Mouse (Mus musculus) neural tube, embryonic 13.5 days (tissue): ENCODE measurements around the gene Dst. TPM values are rescaled to one million over a fixed set of nuclear protein-coding genes. Genes with fewer than 3 reads are reported as not detected.
A peak's percentile ranks its signal among the peaks of the same experiment; 100 is the strongest.

Experiments
- ATAC-seq: fragments of 200-750 bp; cut with Nextera tagmentation; 2 replicates; pipeline ENCODE4 v1.8.0; 2017; ENCODE audit warnings: low read depth, mild to moderate bottlenecking, moderate TSS enrichment, moderate library complexity
- H3K27ac ChIP-seq: fragments of 300-500 bp; sonication (generic); replicated peaks from 2 replicates; pipeline ENCODE4 v1.5.1; 2015; ENCODE audit warnings: moderate library complexity, mild to moderate bottlenecking, inconsistent platforms
- H3K27me3 ChIP-seq: fragments of 300-500 bp; sonication (generic); 2 replicates; pipeline ENCODE4 v1.6.1; 2015; ENCODE audit warnings: mild to moderate bottlenecking, inconsistent platforms
- H3K36me3 ChIP-seq: fragments of 300-500 bp; sonication (generic); 2 replicates; pipeline ENCODE4 v1.6.1; 2015; ENCODE audit warnings: mild to moderate bottlenecking, inconsistent platforms
- H3K4me1 ChIP-seq: fragments of 300-500 bp; sonication (generic); replicated peaks from 2 replicates; pipeline ENCODE4 v1.6.1; 2015; ENCODE audit warnings: inconsistent platforms
- H3K4me2 ChIP-seq: fragments of 300-500 bp; sonication (generic); 2 replicates; pipeline ENCODE4 v1.6.1; 2015; ENCODE audit warnings: inconsistent platforms, mild to moderate bottlenecking, moderate library complexity
- H3K4me3 ChIP-seq: fragments of 300-500 bp; sonication (generic); 2 replicates; pipeline ENCODE4 v1.5.1; 2015; ENCODE audit warnings: mild to moderate bottlenecking, inconsistent platforms
- H3K9ac ChIP-seq: fragments of 300-500 bp; sonication (generic); 2 replicates; pipeline ENCODE4 v1.6.1; 2015; ENCODE audit warnings: moderate library complexity, mild to moderate bottlenecking, inconsistent platforms
- H3K9me3 ChIP-seq: fragments of 300-500 bp; sonication (generic); 2 replicates; pipeline ENCODE4 v1.6.1; 2016; ENCODE audit warnings: inconsistent platforms
- WGBS: fragments of 180-500 bp; shearing (Covaris S2); methylation state at CpG from one replicate; pipeline ENCODE4 v1.1.7; 2015; 5-methylcytosine and 5-hydroxymethylcytosine counted together
- polyA plus RNA-seq: library from polyadenylated mRNA; unstranded; fragments of >200 nt; fragmentation: Nextera tagmentation; extraction: Ambion mirVana; gene quantifications from 2 replicates; pipeline ENCODE4 v1.2.1, GENCODE M21; 2015

Dst gene
- polyA plus RNA-seq, 1 experiment from 2014 or later = 44.4 TPM

- H3K4me3 ChIP-seq = no peak overlapping the region
- no peak overlapping the region for H3K4me2 ChIP-seq
- no peaks in the 10 kb centered on the region for H3K36me3 ChIP-seq
- H3K27me3 ChIP-seq = no peaks in the 10 kb centered on the region
- H3K9ac ChIP-seq = no peak overlapping the region
- no peaks in the 10 kb centered on the region for H3K9me3 ChIP-seq
- no peak for ATAC-seq
- no peak overlapping the region for H3K27ac ChIP-seq
- H3K4me1 ChIP-seq = no peaks in the 10 kb centered on the region; the same call in 1 of the 2 replicates
- 73% methylated on average over 9 of the region's 9 CpGs for WGBS
Measured at GRCm38 (mm10) chr1:33994201-33994600, 86.2 kb downstream of the Dst start.

GRCm38 (mm10) chr1:33995386-33995785 is 87.4 kb downstream of the Dst start:
- Histone ChIP-seq H3K4me2 (no peak overlapping the region), H3K36me3 (no peaks in the 10 kb centered on the region), H3K4me3 (no peak overlapping the region), H3K9me3 (no peaks in the 10 kb centered on the region), H3K4me1 (no peaks in the 10 kb centered on the region; the same call in 1 of the 2 replicates), H3K9ac (no peak overlapping the region), H3K27me3 (no peaks in the 10 kb centered on the region), H3K27ac (no peak overlapping the region)
- no peak for ATAC-seq
- WGBS = 85% methylated on average over 6 of the region's 6 CpGs

GRCm38 (mm10) chr1:33996105-33996887 is 88.3 kb downstream of the Dst start:
- WGBS = 85% methylated on average over 5 of the region's 5 CpGs
- Histone ChIP-seq H3K27ac (no peak overlapping the region), H3K4me1 (no peaks in the 10 kb centered on the region; the same call in 1 of the 2 replicates), H3K27me3 (no peaks in the 10 kb centered on the region), H3K9me3 (no peaks in the 10 kb centered on the region), H3K4me3 (no peak overlapping the region), H3K4me2 (no peak overlapping the region), H3K9ac (no peak overlapping the region), H3K36me3 (no peaks in the 10 kb centered on the region)
- no peak for ATAC-seq

- no peak overlapping the region for H3K4me2 ChIP-seq
- H3K9me3 ChIP-seq = no peaks in the 10 kb centered on the region
- no peak overlapping the region for H3K4me3 ChIP-seq
- no peak overlapping the region for H3K27ac ChIP-seq
- 90% methylated on average over 4 of the region's 4 CpGs for WGBS
- no peaks in the 10 kb centered on the region for H3K36me3 ChIP-seq
- peaks cover 22% of the 10 kb centered on the region for H3K4me1 ChIP-seq
- H3K9ac ChIP-seq = no peak overlapping the region
- ATAC-seq = no peak
- H3K27me3 ChIP-seq = no peaks in the 10 kb centered on the region
Measured at GRCm38 (mm10) chr1:34002321-34002720, 94.3 kb downstream of the Dst start.

- H3K9me3 ChIP-seq = no peaks in the 10 kb centered on the region
- H3K36me3 ChIP-seq = no peaks in the 10 kb centered on the region
- no peaks in the 10 kb centered on the region for H3K27me3 ChIP-seq
- no peak overlapping the region for H3K4me2 ChIP-seq
- no peak for ATAC-seq
- WGBS = 33% methylated on average over 9 of the region's 9 CpGs
- no peak overlapping the region for H3K4me3 ChIP-seq
- H3K27ac ChIP-seq = no peak overlapping the region
- H3K9ac ChIP-seq = no peak overlapping the region
- H3K4me1 ChIP-seq = peaks cover 29% of the 10 kb centered on the region
Measured at GRCm38 (mm10) chr1:34002970-34003369, 94.9 kb downstream of the Dst start.

GRCm38 (mm10) chr1:34005238-34005725 is 97.3 kb downstream of the Dst start:
- ATAC-seq = peak; percentile 40
- Histone ChIP-seq H3K4me1 (peaks cover 45% of the 10 kb centered on the region), H3K27ac (peak overlapping the region; percentile 93), H3K27me3 (no peaks in the 10 kb centered on the region), H3K4me2 (peak overlapping the region; percentile 81), H3K9me3 (no peaks in the 10 kb centered on the region), H3K9ac (peak overlapping the region; percentile 82), H3K36me3 (no peaks in the 10 kb centered on the region), H3K4me3 (peak overlapping the region; percentile 66)
- 1% methylated on average over 10 of the region's 10 CpGs for WGBS

GRCm38 (mm10) chr1:34005726-34006638 is 98.0 kb downstream of the Dst start:
- peak overlapping the region; percentile 93 for H3K27ac ChIP-seq
- H3K36me3 ChIP-seq = no peaks in the 10 kb centered on the region
- no peaks in the 10 kb centered on the region for H3K9me3 ChIP-seq
- H3K27me3 ChIP-seq = no peaks in the 10 kb centered on the region
- H3K4me3 ChIP-seq = peak overlapping the region; percentile 66
- WGBS = under 1% methylated on average over 29 of the region's 29 CpGs
- peak overlapping the region; percentile 82 for H3K9ac ChIP-seq
- peaks cover 52% of the 10 kb centered on the region for H3K4me1 ChIP-seq
- peak; percentile 77 for ATAC-seq
- peak overlapping the region; percentile 81 for H3K4me2 ChIP-seq

- H3K9me3 ChIP-seq = no peaks in the 10 kb centered on the region
- no peak for ATAC-seq
- H3K9ac ChIP-seq = peak overlapping the region; percentile 82
- no peaks in the 10 kb centered on the region for H3K27me3 ChIP-seq
- 13% methylated on average over 5 of the region's 5 CpGs for WGBS
- no peaks in the 10 kb centered on the region for H3K36me3 ChIP-seq
- H3K4me2 ChIP-seq = peak overlapping the region; percentile 81
- H3K27ac ChIP-seq = peak overlapping the region; percentile 93
- peak overlapping the region; percentile 66 for H3K4me3 ChIP-seq
- H3K4me1 ChIP-seq = peaks cover 57% of the 10 kb centered on the region
Measured at GRCm38 (mm10) chr1:34006828-34007361, 98.9 kb downstream of the Dst start.

GRCm38 (mm10) chr1:34007379-34007778 is 99.4 kb downstream of the Dst start:
- Histone ChIP-seq H3K4me1 (peaks cover 62% of the 10 kb centered on the region), H3K9me3 (no peaks in the 10 kb centered on the region)
- 17% methylated on average over 4 of the region's 4 CpGs for WGBS

GRCm38 (mm10) chr1:34011051-34011677 is 103.1 kb downstream of the Dst start:
- Histone ChIP-seq H3K27ac (peak overlapping the region; percentile 93), H3K9ac (peak overlapping the region; percentile 94), H3K36me3 (no peaks in the 10 kb centered on the region), H3K4me1 (peaks cover 68% of the 10 kb centered on the region), H3K4me3 (peak overlapping the region; percentile 90), H3K4me2 (peak overlapping the region; percentile 89), H3K9me3 (no peaks in the 10 kb centered on the region), H3K27me3 (no peaks in the 10 kb centered on the region)
- 1% methylated on average over 31 of the region's 47 CpGs for WGBS
- peak; percentile 85 for ATAC-seq

More at GRCm38 (mm10) chr1:34007379-34007778, 99.4 kb downstream of the Dst start:
- Histone ChIP-seq H3K36me3 (no peaks in the 10 kb centered on the region), H3K27me3 (no peaks in the 10 kb centered on the region), H3K9ac (peak overlapping the region; percentile 82), H3K4me2 (peak overlapping the region; percentile 81), H3K27ac (peak overlapping the region; percentile 93), H3K4me3 (peak overlapping the region; percentile 66)
- ATAC-seq = no peak

GRCm38 (mm10) chr1:34011821-34012271 is 103.8 kb downstream of the Dst start:
- H3K27me3 ChIP-seq = no peaks in the 10 kb centered on the region
- 0% methylated on average over 16 of the region's 16 CpGs for WGBS
- H3K36me3 ChIP-seq = no peaks in the 10 kb centered on the region
- peak overlapping the region; percentile 93 for H3K27ac ChIP-seq
- H3K9ac ChIP-seq = peak overlapping the region; percentile 94
- peak overlapping the region; percentile 89 for H3K4me2 ChIP-seq
- H3K9me3 ChIP-seq = no peaks in the 10 kb centered on the region
- peaks cover 69% of the 10 kb centered on the region for H3K4me1 ChIP-seq
- peak overlapping the region; percentile 90 for H3K4me3 ChIP-seq
- ATAC-seq = peak; percentile 70
